Mouse (Mus musculus) neural tube, embryonic 11.5 days (tissue): ENCODE measurements at regions not wholly inside any gene's neighbourhood (a gene's known extent, or its start where the extent isn't known, plus 50 kb on each side); places are given as distances from the start of the nearest gene placed in this dataset.
A peak's percentile ranks its signal among the peaks of the same experiment; 100 is the strongest.

Experiments
- ATAC-seq: fragments of 200-750 bp; cut with Nextera tagmentation; 2 replicates; pipeline ENCODE4 v1.8.0; 2017; ENCODE audit warnings: moderate number of reproducible peaks, mild to moderate bottlenecking, moderate TSS enrichment, moderate library complexity; ENCODE audit not compliant: insufficient read depth, low FRiP score, low TSS enrichment
- DNase-seq: peaks from one replicate; pipeline ENCODE4 v3.0.0-alpha.2; 2015; ENCODE audit warnings: low spot score
- H3K27ac ChIP-seq: fragments of 300-500 bp; sonication (generic); 2 replicates; pipeline ENCODE4 v1.5.1; 2014; ENCODE audit warnings: low read depth, mild to moderate bottlenecking, low read length
- H3K27me3 ChIP-seq: fragments of 300-500 bp; sonication (generic); 2 replicates; pipeline ENCODE4 v1.6.1; 2014; ENCODE audit warnings: mild to moderate bottlenecking, low read length, mixed read lengths; ENCODE audit not compliant: control insufficient read depth, insufficient read depth
- H3K36me3 ChIP-seq: fragments of 300-500 bp; sonication (generic); 2 replicates; pipeline ENCODE4 v1.6.1; 2014; ENCODE audit warnings: mild to moderate bottlenecking, low read length, moderate library complexity, mixed read lengths; ENCODE audit not compliant: control insufficient read depth, insufficient read depth
- H3K4me1 ChIP-seq: fragments of 300-500 bp; sonication (generic); 2 replicates; pipeline ENCODE4 v1.6.1; 2014; ENCODE audit warnings: low read length, mixed read lengths; ENCODE audit not compliant: control insufficient read depth, insufficient read depth
- H3K4me2 ChIP-seq: fragments of 300-500 bp; sonication (generic); 2 replicates; pipeline ENCODE4 v1.6.1; 2014; ENCODE audit warnings: low read depth, mild to moderate bottlenecking, moderate library complexity
- H3K4me3 ChIP-seq: fragments of 300-500 bp; sonication (generic); 2 replicates; pipeline ENCODE4 v1.5.1; 2014; ENCODE audit warnings: low read depth, low read length
- H3K9ac ChIP-seq: fragments of 300-500 bp; sonication (generic); 2 replicates; pipeline ENCODE4 v1.6.1; 2014; ENCODE audit warnings: mild to moderate bottlenecking, low read length
- H3K9me3 ChIP-seq: fragments of 300-500 bp; sonication (generic); 2 replicates; pipeline ENCODE4 v1.6.1; 2016; ENCODE audit warnings: low read length; ENCODE audit not compliant: control insufficient read depth
- WGBS: fragments of 180-500 bp; shearing (Covaris S2); extraction: QIAGEN DNeasy Blood & Tissue Kit; methylation state at CpG from one replicate; pipeline ENCODE4 v1.1.7; 2014; 5-methylcytosine and 5-hydroxymethylcytosine counted together

DNA sequence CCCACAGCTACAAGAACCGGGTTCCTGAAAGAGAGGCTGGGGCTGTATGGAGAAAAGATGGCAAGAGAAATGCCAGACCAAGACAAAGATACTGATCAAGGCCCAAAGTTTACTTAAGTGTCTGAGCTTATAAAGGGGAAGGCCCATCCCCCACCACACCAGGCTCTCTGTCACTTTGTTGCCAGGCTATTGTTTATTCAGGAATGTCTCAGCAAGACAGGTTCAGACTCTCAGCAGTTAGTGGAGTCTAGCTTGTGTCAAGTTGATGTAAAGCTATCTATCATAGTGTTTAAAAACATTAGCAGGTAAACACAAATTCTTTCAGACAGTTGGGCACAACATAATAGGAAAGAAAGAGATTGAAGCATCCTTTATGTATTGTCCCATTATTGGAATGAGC, 244.4 kb upstream of the Crygf start:
- Histone ChIP-seq H3K4me1 (no peaks in the 10 kb centered on the region), H3K9me3 (no peaks in the 10 kb centered on the region), H3K27ac (no peak overlapping the region), H3K4me3 (no peak overlapping the region), H3K27me3 (no peaks in the 10 kb centered on the region), H3K36me3 (no peaks in the 10 kb centered on the region), H3K9ac (no peak overlapping the region), H3K4me2 (no peak overlapping the region)
- peak; percentile 12 for DNase-seq
- ATAC-seq = no peak
- WGBS = 41% methylated on average over 1 of the region's 1 CpGs

- Histone ChIP-seq H3K4me3 (no peak overlapping the region), H3K36me3 (no peaks in the 10 kb centered on the region), H3K9me3 (no peaks in the 10 kb centered on the region), H3K27ac (no peak overlapping the region), H3K4me1 (no peaks in the 10 kb centered on the region), H3K27me3 (no peaks in the 10 kb centered on the region), H3K9ac (no peak overlapping the region), H3K4me2 (no peak overlapping the region)
- 86% methylated on average over 1 of the region's 1 CpGs for WGBS
- DNase-seq (no peak), ATAC-seq (no peak)
Observed at GRCm38 (mm10) chr1:65687322-65687721, 239.0 kb upstream of the Crygf start.

- Histone ChIP-seq H3K9ac (no peak overlapping the region), H3K27ac (no peak overlapping the region), H3K36me3 (no peaks in the 10 kb centered on the region), H3K4me1 (no peaks in the 10 kb centered on the region), H3K4me2 (no peak overlapping the region), H3K27me3 (no peaks in the 10 kb centered on the region), H3K9me3 (no peaks in the 10 kb centered on the region), H3K4me3 (no peak overlapping the region)
- DNase-seq = no peak
- ATAC-seq = no peak
- 86% methylated on average over 3 of the region's 3 CpGs for WGBS
Observed at GRCm38 (mm10) chr1:65730262-65730661, 196.1 kb upstream of the Crygf start.

DNA sequence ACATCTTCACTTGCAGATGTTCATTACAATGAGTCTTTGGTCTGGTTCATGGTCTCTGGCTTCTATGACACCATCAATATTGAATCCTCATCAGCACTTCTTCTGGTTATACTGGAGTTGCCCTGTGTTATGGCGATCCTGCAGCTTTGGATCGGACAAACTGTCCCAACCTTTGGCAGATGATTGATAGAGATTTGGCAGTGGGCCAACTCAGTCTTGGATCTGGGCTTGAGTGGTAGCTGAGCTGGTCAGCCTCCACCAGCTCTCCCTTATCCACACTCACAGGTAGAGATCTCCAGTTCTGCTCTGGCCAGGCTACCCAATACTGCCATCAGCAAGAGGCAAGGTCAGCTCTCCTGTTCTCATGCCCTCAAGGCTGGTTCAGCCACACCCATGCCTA, 168.4 kb upstream of the Crygf start:
- no peak for ATAC-seq
- no peak overlapping the region for H3K4me2 ChIP-seq
- WGBS = 89% methylated on average over 2 of the region's 2 CpGs
- H3K4me3 ChIP-seq = no peak overlapping the region
- H3K9me3 ChIP-seq = no peaks in the 10 kb centered on the region
- H3K4me1 ChIP-seq = no peaks in the 10 kb centered on the region
- H3K36me3 ChIP-seq = no peaks in the 10 kb centered on the region
- no peaks in the 10 kb centered on the region for H3K27me3 ChIP-seq
- H3K27ac ChIP-seq = no peak overlapping the region
- no peak overlapping the region for H3K9ac ChIP-seq
- DNase-seq = no peak

DNA sequence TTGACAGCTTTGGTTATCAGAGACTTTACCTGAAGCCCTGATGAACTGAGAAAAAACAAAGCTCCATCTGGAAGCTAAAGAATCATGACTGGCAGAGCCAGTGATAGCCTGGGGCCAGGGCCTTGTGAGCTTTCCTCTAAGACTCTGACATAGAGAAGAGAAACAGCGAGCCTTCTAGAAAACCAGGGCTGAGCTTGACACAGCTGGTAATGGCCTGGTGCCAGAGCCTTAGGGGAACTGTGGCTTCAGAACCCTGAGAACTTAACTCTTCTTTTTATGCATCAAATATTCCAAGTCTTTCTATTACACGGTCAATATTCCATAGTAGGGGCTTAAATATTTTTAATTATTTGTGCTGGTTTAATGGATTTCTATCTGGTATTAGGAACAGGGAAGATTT, 165.2 kb upstream of the Crygf start:
- Histone ChIP-seq H3K4me1 (no peaks in the 10 kb centered on the region), H3K36me3 (no peaks in the 10 kb centered on the region), H3K4me3 (no peak overlapping the region), H3K9ac (no peak overlapping the region), H3K27ac (no peak overlapping the region), H3K27me3 (no peaks in the 10 kb centered on the region), H3K9me3 (no peaks in the 10 kb centered on the region), H3K4me2 (no peak overlapping the region)
- 75% methylated on average over 2 of the region's 2 CpGs for WGBS
- ATAC-seq (no peak), DNase-seq (no peak)

- Histone ChIP-seq H3K27ac (no peak overlapping the region), H3K9me3 (no peaks in the 10 kb centered on the region), H3K4me3 (no peak overlapping the region), H3K4me1 (no peaks in the 10 kb centered on the region), H3K4me2 (no peak overlapping the region), H3K9ac (no peak overlapping the region), H3K27me3 (no peaks in the 10 kb centered on the region), H3K36me3 (no peaks in the 10 kb centered on the region)
- ATAC-seq (no peak), DNase-seq (no peak)
- WGBS = 81% methylated on average over 1 of the region's 1 CpGs
Observed at GRCm38 (mm10) chr1:65800244-65800643, 126.1 kb upstream of the Crygf start.

- DNase-seq (no peak), ATAC-seq (no peak)
- H3K9me3 ChIP-seq = no peaks in the 10 kb centered on the region
- H3K27me3 ChIP-seq = no peaks in the 10 kb centered on the region
- no peak overlapping the region for H3K4me3 ChIP-seq
- H3K4me1 ChIP-seq = no peaks in the 10 kb centered on the region
- no peak overlapping the region for H3K9ac ChIP-seq
- 62% methylated on average over 5 of the region's 5 CpGs for whole genome bisulfite sequencing
- no peak overlapping the region for H3K27ac ChIP-seq
- no peak overlapping the region for H3K4me2 ChIP-seq
- H3K36me3 ChIP-seq = no peaks in the 10 kb centered on the region
Observed at GRCm38 (mm10) chr1:65820771-65821170, 105.5 kb upstream of the Crygf start.

GRCm38 (mm10) chr1:65841116-65841515, 85.2 kb upstream of the Crygf start:
- 88% methylated on average over 2 of the region's 2 CpGs for WGBS
- Histone ChIP-seq H3K4me3 (no peak overlapping the region), H3K4me1 (no peaks in the 10 kb centered on the region), H3K27ac (no peak overlapping the region), H3K4me2 (no peak overlapping the region), H3K9ac (no peak overlapping the region), H3K9me3 (no peaks in the 10 kb centered on the region), H3K36me3 (no peaks in the 10 kb centered on the region), H3K27me3 (no peaks in the 10 kb centered on the region)
- ATAC-seq = no peak
- DNase-seq = no peak

- 78% methylated on average over 2 of the region's 2 CpGs for WGBS
- H3K4me3 ChIP-seq = no peak overlapping the region
- H3K4me2 ChIP-seq = no peak overlapping the region
- H3K4me1 ChIP-seq = no peaks in the 10 kb centered on the region
- H3K27ac ChIP-seq = no peak overlapping the region
- no peaks in the 10 kb centered on the region for H3K27me3 ChIP-seq
- ATAC-seq (no peak), DNase-seq (no peak)
- H3K9me3 ChIP-seq = no peaks in the 10 kb centered on the region
- no peaks in the 10 kb centered on the region for H3K36me3 ChIP-seq
- no peak overlapping the region for H3K9ac ChIP-seq
Observed at GRCm38 (mm10) chr1:65847005-65847404, 79.3 kb upstream of the Crygf start.
